In genomic region chr13:30986934-30987455, GRCm38 (mm10) we compare ENCODE assay signal across 8 mouse cellular contexts. TPM values are rescaled to one million over a fixed set of nuclear protein-coding genes. Genes with fewer than 3 reads are reported as not detected.
DNase-seq lines count a peak whose midpoint lies in the region; ATAC-seq lines count a peak whose summit lies in the region.
"Had no signal": no experiment of that assay in that cellular context is flagged by ENCODE, and none has a peak within 500 bp of the region (broad histone marks: within the 10 kb centered on the region; RNA-seq: fewer than 3 reads in every experiment).

No protein-coding gene starts in this region.

- intact Hi-C loops in left cerebral cortex, postnatal 4 days (cut with DNase I), result loop anchor here (5.0 to 10.0 kb wide), 2 partner anchors 635 to 1688 kb away; no protein-coding TSS in a partner anchor

- DNase-seq in left cerebral cortex, postnatal 4 days, result peak; percentile 31
- DNase-seq in left cerebral cortex, adult 8-10 months (ENCODE audit: low spot score in 2 of 2), result no peak
- DNase-seq in cerebellum, adult 18-20 months, result peak; percentile 28 to 35
- peak; percentile 28 for DNase-seq in naive thymus-derived CD4-positive, alpha-beta T cell, adult 2 months (ENCODE audit: low read depth)
- no peak for DNase-seq in right cerebral cortex, postnatal 25 days
- DNase-seq in urinary bladder, adult 2 months (ENCODE audit: low spot score), result no peak

- ATAC-seq in common myeloid progenitor, adult 5-6 weeks (replicated peaks; ENCODE audit: low read depth, poor library complexity, severe bottlenecking), result peak; percentile 56

RNA-seq across cellular contexts. Expression of gene Gm5447, which starts 13.0 kb away (rescaled TPM):
- under 1 TPM; 0.20 to 0.28 TPM for total RNA-seq in left cerebral cortex, postnatal 4 days (2021)
- total RNA-seq in left cerebral cortex, adult 8-10 months (2022), result not detected
- total RNA-seq in common myeloid progenitor, adult 5-6 weeks (2017), result not detected in 2 replicates
- 0.08 and 0.12 TPM in 2 replicates for polyA plus RNA-seq in urinary bladder, adult 2 months (2012; rRNA removed)

RNA-seq across cellular contexts. Expression of gene Exoc2, which starts 13.1 kb away (rescaled TPM):
- 10 to 100 TPM; 62.9 to 66.2 TPM for total RNA-seq in left cerebral cortex, postnatal 4 days (2021)
- total RNA-seq in left cerebral cortex, adult 8-10 months (2022), result 10 to 100 TPM; 41.5 to 47.2 (median 43.8) TPM
- 50.5 and 56.9 TPM in 2 replicates for total RNA-seq in common myeloid progenitor, adult 5-6 weeks (2017)
- polyA plus RNA-seq in urinary bladder, adult 2 months (2012; rRNA removed), result 17.8 and 20.0 TPM in 2 replicates

RNA-seq across cellular contexts. Expression of gene Hus1b, which starts 39.4 kb away (rescaled TPM):
- 1 to 10 TPM; 1.0 to 1.2 TPM for total RNA-seq in left cerebral cortex, postnatal 4 days (2021)
- total RNA-seq in left cerebral cortex, adult 8-10 months (2022), result under 1 TPM; 0.51 to 0.77 (median 0.66) TPM
- total RNA-seq in common myeloid progenitor, adult 5-6 weeks (2017), result 0.55 TPM in 1 of 2 replicates, not detected in the other
- polyA plus RNA-seq in urinary bladder, adult 2 months (2012; rRNA removed), result 0.11 and 0.13 TPM in 2 replicates
- polyA plus RNA-seq: heart, embryonic 15.5 days had no signal

Comparison
In these comparisons a context has a peak if more than half of its experiments do, and no peak if none do; other contexts are left out.
1. DNase-seq: peak in left cerebral cortex, postnatal 4 days (single experiment), cerebellum, adult 18-20 months (2 of 2) and naive thymus-derived CD4-positive, alpha-beta T cell, adult 2 months (single experiment); none in left cerebral cortex, adult 8-10 months (0 of 2), right cerebral cortex, postnatal 25 days (single experiment) and urinary bladder, adult 2 months (single experiment).